Comparison of ENCODE assay signal across 8 mouse cellular contexts in genomic region chr13:35905378-35905777, GRCm38 (mm10). TPM values are rescaled to one million over a fixed set of nuclear protein-coding genes. Genes with fewer than 3 reads are reported as not detected.
A peak's percentile ranks its signal among the peaks of the same experiment; 100 is the strongest.
DNase-seq lines count a peak whose midpoint lies in the region; ATAC-seq and TF ChIP-seq lines count a peak whose summit lies in the region.

No protein-coding gene starts in this region.

- dilution Hi-C loops in CH12.LX (cut with MboI; ENCODE audit: extremely low pct_ligation_motif_present, extremely low pct_unique_long_range_greater_than_20kb, low sequenced_read_pairs), result no loop called here

- peak; percentile 10; the same call in 1 of the 2 replicates for ATAC-seq in erythroblast, adult 5-6 weeks (replicated peaks; ENCODE audit: low FRiP score, poor library complexity, severe bottlenecking)
- ATAC-seq in kidney, postnatal 0 days (replicated peaks; ENCODE audit: low FRiP score, low read depth), result no peak
- ATAC-seq in midbrain, embryonic 15.5 days (replicated peaks), result peak; percentile 1; the same call in 1 of the 2 replicates

- H3K4me2 ChIP-seq in CH12.LX (ENCODE audit: insufficient read depth, low read depth, poor library complexity, severe bottlenecking), result peak overlapping the region; percentile 85; the same call in 1 of the 2 replicates
- H3K4me2 ChIP-seq in kidney, postnatal 0 days (ENCODE audit: low read length), result peak overlapping the region; percentile 75
- H3K4me2 ChIP-seq in midbrain, embryonic 15.5 days, result peak overlapping the region; percentile 54

- H3K36me3 ChIP-seq in CH12.LX (replicated peaks in 1 of 2; ENCODE audit: control insufficient read depth in 1 of 2, insufficient read depth in 1 of 2, low read length in 1 of 2), result peaks cover 0 to 31% of the 10 kb centered on the region in 2 experiments
- H3K36me3 ChIP-seq in kidney, postnatal 0 days (ENCODE audit: insufficient read depth, low read length), result no peaks in the 10 kb centered on the region
- no peaks in the 10 kb centered on the region for H3K36me3 ChIP-seq in midbrain, embryonic 15.5 days (replicated peaks)

- H3K4me1 ChIP-seq in CH12.LX (ENCODE audit: control insufficient read depth in 1 of 2, insufficient read depth in 2 of 2), result peaks cover 6 to 9% of the 10 kb centered on the region in 2 experiments
- H3K4me1 ChIP-seq in kidney, postnatal 0 days (replicated peaks; ENCODE audit: insufficient read depth, low read length), result no peaks in the 10 kb centered on the region
- no peaks in the 10 kb centered on the region for H3K4me1 ChIP-seq in midbrain, embryonic 15.5 days

- no peak overlapping the region for H3K27ac ChIP-seq in CH12.LX (ENCODE audit: insufficient read depth, low read depth)
- H3K27ac ChIP-seq in kidney, postnatal 0 days, result no peak overlapping the region
- no peak overlapping the region for H3K27ac ChIP-seq in midbrain, embryonic 15.5 days

- no peak for TF ChIP-seq POLR2A in CH12.LX (IDR thresholded peaks at IDR 0.05; ENCODE audit: low read depth, low read length)

- WGBS in kidney, postnatal 0 days, result under 1% methylated on average over 13 of the region's 13 CpGs
- WGBS in midbrain, embryonic 15.5 days, result 1% methylated on average over 13 of the region's 13 CpGs

- TF ChIP-seq EP300 in CH12.LX (IDR thresholded peaks at IDR 0.05; ENCODE audit: low read length), result no peak

- TF ChIP-seq CTCF in CH12.LX (conservative IDR thresholded peaks at IDR 0.05 in 1 of 2, IDR thresholded peaks at IDR 0.05 in 1 of 2; ENCODE audit: low read depth in 2 of 2, low read length in 2 of 2), result no peak
- TF ChIP-seq CTCF in kidney, postnatal 0 days (IDR thresholded peaks at IDR 0.05; ENCODE audit: low read depth), result no peak

- H3K4me3 ChIP-seq in CH12.LX (replicated peaks in 1 of 3; ENCODE audit: low read depth in 2 of 3, low read length in 2 of 3, poor library complexity in 1 of 3), result peak overlapping the region; percentile 58 to 76 (median 76)
- peak overlapping the region; percentile 66 for H3K4me3 ChIP-seq in kidney, postnatal 0 days (replicated peaks; ENCODE audit: low read depth, low read length)
- peak overlapping the region; percentile 61 for H3K4me3 ChIP-seq in midbrain, embryonic 15.5 days

- H3K27me3 ChIP-seq in CH12.LX (replicated peaks), result no peaks in the 10 kb centered on the region
- no peaks in the 10 kb centered on the region for H3K27me3 ChIP-seq in kidney, postnatal 0 days (ENCODE audit: insufficient read depth, low read length)
- no peaks in the 10 kb centered on the region for H3K27me3 ChIP-seq in midbrain, embryonic 15.5 days (replicated peaks)

- no peaks in the 10 kb centered on the region for H3K9me3 ChIP-seq in CH12.LX (replicated peaks; ENCODE audit: low read length)
- H3K9me3 ChIP-seq in kidney, postnatal 0 days (replicated peaks; ENCODE audit: low read length), result no peaks in the 10 kb centered on the region
- H3K9me3 ChIP-seq in midbrain, embryonic 15.5 days, result no peaks in the 10 kb centered on the region

- DNase-seq in embryo, embryonic 11 days, result peak; percentile 41
- no peak for DNase-seq in embryo, embryonic 10 days (ENCODE audit: low spot score)
- DNase-seq in CH12.LX (ENCODE audit: extremely low read depth), result peak; percentile 45
- DNase-seq in kidney, postnatal 0 days (ENCODE audit: low spot score), result no peak
- no peak for DNase-seq in gastrocnemius, adult 8-10 months (ENCODE audit: low spot score in 2 of 2)
- DNase-seq in thymus, postnatal 10 days (ENCODE audit: low spot score in 2 of 2), result no peak

- H3K79me2 ChIP-seq in CH12.LX (replicated peaks; ENCODE audit: control insufficient read depth, extremely low read depth, insufficient read depth, poor library complexity, severe bottlenecking), result no peaks in the 10 kb centered on the region

- peak overlapping the region; percentile 54 for H3K9ac ChIP-seq in CH12.LX (ENCODE audit: insufficient read depth, low read depth)
- H3K9ac ChIP-seq in kidney, postnatal 0 days (ENCODE audit: low read depth, low read length), result peak overlapping the region; percentile 52
- peak overlapping the region; percentile 46; the same call in 1 of the 2 replicates for H3K9ac ChIP-seq in midbrain, embryonic 15.5 days

- in situ Hi-C loops in CH12.LX (cut with MboI; ENCODE audit: low pct_ligation_motif_present, low pct_unique_long_range_greater_than_20kb, low sequenced_read_pairs), result no loop called here

- no peak for TF ChIP-seq RAD21 in CH12.LX (IDR thresholded peaks at IDR 0.05; ENCODE audit: low read depth, low read length)

TF ChIP-seq in CH12.LX, 34 proteins besides CTCF, POLR2A, EP300 and RAD21:
- TF ChIP-seq E2F4 (IDR thresholded peaks at IDR 0.05; ENCODE audit: insufficient replicate concordance, low read depth, low read length), result 0 out of 2 replicates have a peak, but pooled peaks have one; percentile 52
- no peak for TF ChIP-seq MYC (IDR thresholded peaks at IDR 0.05; ENCODE audit: low read depth, low read length)
- TF ChIP-seq CHD1 (IDR thresholded peaks at IDR 0.05; ENCODE audit: low read depth, low read length), result no peak
- no peak for TF ChIP-seq ZNF384 (IDR thresholded peaks at IDR 0.05; ENCODE audit: low read depth, low read length)
- no peak for TF ChIP-seq CHD2 (IDR thresholded peaks at IDR 0.05; ENCODE audit: low read length)

RNA-seq across cellular contexts. Expression of gene Rpp40, which starts 0.8 kb away (rescaled TPM):
- total RNA-seq in CH12.LX (2012; rRNA removed) (44.6 and 56.0 TPM in 2 replicates), CH12.LX (2014; rRNA removed) (77.4 and 95.6 TPM in 2 replicates)
- 63.5 and 67.2 TPM in 2 replicates for polyA plus RNA-seq in CH12.LX (2012; ENCODE audit: insufficient read length, low read depth)
- total RNA-seq in erythroblast, adult 5-6 weeks (2015; ENCODE audit: low replicate concordance), result 5.6 and 11.3 TPM in 2 replicates
- 0.56 and 0.77 TPM in 2 replicates for total RNA-seq in erythroblast, adult 5-6 weeks (2017; ENCODE audit: low replicate concordance)
- 13.6 and 16.3 TPM in 2 replicates for polyA plus RNA-seq in kidney, postnatal 0 days (2015; fragmentation: Nextera tagmentation; extraction: Ambion mirVana)
- polyA plus RNA-seq in midbrain, embryonic 15.5 days (2015; fragmentation: Nextera tagmentation; extraction: Ambion mirVana), result 6.0 and 7.5 TPM in 2 replicates
- 10 to 100 TPM; 14.2 to 21.4 (median 15.2) TPM for total RNA-seq in gastrocnemius, adult 8-10 months (2022)

RNA-seq across cellular contexts. Expression of gene Ppp1r3g, which starts 53.3 kb away (rescaled TPM):
- total RNA-seq in CH12.LX (2012; rRNA removed) (0.38 TPM in 1 of 2 replicates, not detected in the other), CH12.LX (2014; rRNA removed) (0.09 TPM in 1 of 2 replicates, not detected in the other)
- 0.13 and 0.16 TPM in 2 replicates for polyA plus RNA-seq in CH12.LX (2012; ENCODE audit: insufficient read length, low read depth)
- not detected in 2 replicates for total RNA-seq in erythroblast, adult 5-6 weeks (2015; ENCODE audit: low replicate concordance)
- not detected in 2 replicates for total RNA-seq in erythroblast, adult 5-6 weeks (2017; ENCODE audit: low replicate concordance)
- polyA plus RNA-seq in kidney, postnatal 0 days (2015; fragmentation: Nextera tagmentation; extraction: Ambion mirVana), result 0.13 and 0.29 TPM in 2 replicates
- polyA plus RNA-seq in midbrain, embryonic 15.5 days (2015; fragmentation: Nextera tagmentation; extraction: Ambion mirVana), result 0.43 and 0.80 TPM in 2 replicates
- under 1 TPM in 1 of 4 experiments, not detected in 3; 0.10 TPM for total RNA-seq in gastrocnemius, adult 8-10 months (2022)

Comparison
In these comparisons a context has a peak if more than half of its experiments do, and no peak if none do; other contexts are left out.
1. DNase-seq: peak in embryo, embryonic 11 days (single experiment) and CH12.LX (single experiment); none in embryo, embryonic 10 days (single experiment), kidney, postnatal 0 days (single experiment), gastrocnemius, adult 8-10 months (0 of 2) and thymus, postnatal 10 days (0 of 2).
2. Peak in every context shown above with its lines, with median percentiles within 50 percentile points of each other: H3K4me2 ChIP-seq, H3K4me3 ChIP-seq and H3K9ac ChIP-seq.